Mouse (Mus musculus) MEL (cell line): Measurements from ENCODE around the gene Sdsl.

ENCODE experiments used
- BHLHE40 ChIP-seq: IDR thresholded peaks from 2 replicates; pipeline ENCODE4 v1.6.1; 2012; ENCODE audit warnings: low read depth, mild to moderate bottlenecking, inconsistent platforms, low read length, improper control_type of control experiment, borderline replicate concordance
- CTCF ChIP-seq, 3 experiments: IDR thresholded peaks in 2 of 3; conservative IDR thresholded peaks in 1 of 3; 2 replicates each; pipeline ENCODE4 v1.5.1; 2011 to 2012; ENCODE audit warnings: low read length in 3 of 3, low read depth in 2 of 3, mild to moderate bottlenecking in 2 of 3, improper control_type of control experiment in 1 of 3, inconsistent platforms in 1 of 3, mixed read lengths in 1 of 3, moderate library complexity in 1 of 3; ENCODE audit not compliant: control insufficient read depth in 1 of 3, insufficient read depth in 1 of 3, poor library complexity in 1 of 3, severe bottlenecking in 1 of 3
- E2F4 ChIP-seq: IDR thresholded peaks from 2 replicates; pipeline ENCODE4 v1.6.1; 2011; ENCODE audit warnings: low read depth, low read length, improper control_type of control experiment, borderline replicate concordance
- GABPA ChIP-seq: IDR thresholded peaks from 2 replicates; pipeline ENCODE4 v1.6.1; 2012; ENCODE audit warnings: low read depth, mild to moderate bottlenecking, inconsistent platforms, low read length, improper control_type of control experiment, moderate library complexity
- KAT2A ChIP-seq: conservative IDR thresholded peaks from 2 replicates; pipeline ENCODE4 v1.6.1; 2012; ENCODE audit warnings: low read depth, low read length, improper control_type of control experiment, inconsistent platforms
- MAFK ChIP-seq: IDR thresholded peaks from 2 replicates; pipeline ENCODE4 v1.6.1; 2011; ENCODE audit warnings: low read depth, mild to moderate bottlenecking, low read length, improper control_type of control experiment, borderline replicate concordance
- MXI1 ChIP-seq: IDR thresholded peaks from 2 replicates; pipeline ENCODE4 v1.6.1; 2011; ENCODE audit warnings: mild to moderate bottlenecking, low read depth, low read length, improper control_type of control experiment
- POLR2A ChIP-seq, 2 experiments: IDR thresholded peaks; 2 replicates each; pipeline ENCODE4 v1.6.1; 2011 to 2012; ENCODE audit warnings: low read length in 2 of 2, mild to moderate bottlenecking in 2 of 2, control low read depth in 1 of 2, improper control_type of control experiment in 1 of 2, low read depth in 1 of 2, moderate library complexity in 1 of 2; ENCODE audit not compliant: control insufficient read depth in 1 of 2, insufficient read depth in 1 of 2, poor library complexity in 1 of 2
- RAD21 ChIP-seq: IDR thresholded peaks from 2 replicates; pipeline ENCODE4 v1.6.1; 2011; ENCODE audit warnings: mild to moderate bottlenecking, low read depth, low read length, improper control_type of control experiment
- RCOR1 ChIP-seq: IDR thresholded peaks from 2 replicates; pipeline ENCODE4 v1.6.1; 2012; ENCODE audit warnings: low read depth, mild to moderate bottlenecking, inconsistent platforms, low read length, improper control_type of control experiment
- TCF12 ChIP-seq: IDR thresholded peaks from 2 replicates; pipeline ENCODE4 v1.6.1; 2014; ENCODE audit warnings: low read depth, mild to moderate bottlenecking, inconsistent platforms, low read length, improper control_type of control experiment, moderate library complexity
- UBTF ChIP-seq: IDR thresholded peaks from 2 replicates; pipeline ENCODE4 v1.6.1; 2012; ENCODE audit warnings: low read depth, mild to moderate bottlenecking, inconsistent platforms, low read length, improper control_type of control experiment, moderate library complexity, borderline replicate concordance; ENCODE audit not compliant: insufficient read depth
- USF1 ChIP-seq: IDR thresholded peaks from 2 replicates; pipeline ENCODE4 v1.6.1; 2014; ENCODE audit warnings: low read depth, mild to moderate bottlenecking, inconsistent platforms, low read length, improper control_type of control experiment, moderate library complexity

GRCm38 (mm10) chr5:120483399-120483798 is 10.8 kb upstream of the Sdsl start:
- TF ChIP-seq POLR2A (IDR thresholded peaks at IDR 0.05; ENCODE audit: control insufficient read depth in 1 of 2, insufficient read depth in 1 of 2, low read depth in 1 of 2, low read length in 2 of 2, poor library complexity in 1 of 2) (no peak), MAFK (no peak), KAT2A (no peak), E2F4 (no peak), RAD21 (no peak), BHLHE40 (no peak), TCF12 (no peak), CTCF (IDR thresholded peaks at IDR 0.05 in 2 of 3, conservative IDR thresholded peaks at IDR 0.05 in 1 of 3; ENCODE audit: control insufficient read depth in 1 of 3, insufficient read depth in 1 of 3, low read depth in 2 of 3, low read length in 3 of 3, poor library complexity in 1 of 3, severe bottlenecking in 1 of 3) (no peak), UBTF (no peak), RCOR1 (no peak), USF1 (no peak), GABPA (no peak), MXI1 (no peak)
